Mouse (Mus musculus) forebrain, embryonic 12.5 days (tissue): ENCODE data around the gene Sec22b. TPM values are rescaled to one million over a fixed set of nuclear protein-coding genes. Genes with fewer than 3 reads are reported as not detected.

Source experiments
- ATAC-seq: fragments of 200-750 bp; cut with Nextera tagmentation; 2 replicates; pipeline ENCODE4 v1.8.0; 2017; ENCODE audit warnings: moderate TSS enrichment; ENCODE audit not compliant: low FRiP score
- H3K27ac ChIP-seq: fragments of 300-500 bp; sonication (generic); 2 replicates; pipeline ENCODE4 v1.5.1; 2016; ENCODE audit warnings: mild to moderate bottlenecking
- H3K27me3 ChIP-seq: fragments of 300-500 bp; sonication (generic); 2 replicates; pipeline ENCODE4 v1.6.1; 2016; ENCODE audit warnings: mild to moderate bottlenecking
- H3K36me3 ChIP-seq: fragments of 300-500 bp; sonication (generic); replicated peaks from 2 replicates; pipeline ENCODE4 v1.6.1; 2016; ENCODE audit warnings: mild to moderate bottlenecking
- H3K4me1 ChIP-seq: fragments of 300-500 bp; sonication (generic); 2 replicates; pipeline ENCODE4 v1.6.1; 2016
- H3K4me2 ChIP-seq: fragments of 300-500 bp; sonication (generic); 2 replicates; pipeline ENCODE4 v1.6.1; 2016; ENCODE audit warnings: mild to moderate bottlenecking, moderate library complexity
- H3K4me3 ChIP-seq: fragments of 300-500 bp; sonication (generic); replicated peaks from 2 replicates; pipeline ENCODE4 v1.5.1; 2016; ENCODE audit warnings: mild to moderate bottlenecking
- H3K9ac ChIP-seq: fragments of 300-500 bp; sonication (generic); 2 replicates; pipeline ENCODE4 v1.6.1; 2016; ENCODE audit warnings: mild to moderate bottlenecking
- H3K9me3 ChIP-seq: fragments of 300-500 bp; sonication (generic); 2 replicates; pipeline ENCODE4 v1.6.1; 2016
- WGBS: fragments of 180-500 bp; shearing (Covaris S2); methylation state at CpG from one replicate; pipeline ENCODE4 v1.1.7; 2016; 5-methylcytosine and 5-hydroxymethylcytosine counted together
- polyA plus RNA-seq: library from polyadenylated mRNA; unstranded; fragments of >200 nt; fragmentation: Nextera tagmentation; extraction: Ambion mirVana; gene quantifications from 2 replicates; pipeline ENCODE4 v1.2.1, GENCODE M21; 2016

The Sec22b gene
- polyA plus RNA-seq, 1 experiment from 2014 or later, result 107 TPM

- ATAC-seq, result peak; percentile 23; the same call in 1 of the 2 replicates
- H3K4me1 ChIP-seq, result peaks cover 9% of the 10 kb centered on the region; the same call in 1 of the 2 replicates
- no peaks in the 10 kb centered on the region for H3K36me3 ChIP-seq
- WGBS, result 69% methylated on average over 5 of the region's 5 CpGs
- H3K9me3 ChIP-seq, result 0 out of 2 replicates have a peak, but pooled peaks cover 3% of the 10 kb centered on the region
- H3K27ac ChIP-seq, result no peak overlapping the region
- H3K4me2 ChIP-seq, result no peak overlapping the region
- no peak overlapping the region for H3K9ac ChIP-seq
- H3K27me3 ChIP-seq, result no peaks in the 10 kb centered on the region
- no peak overlapping the region for H3K4me3 ChIP-seq
Observed at GRCm38 (mm10) chr3:97972200-97972599, 71.2 kb downstream of the Sec22b start.

DNA sequence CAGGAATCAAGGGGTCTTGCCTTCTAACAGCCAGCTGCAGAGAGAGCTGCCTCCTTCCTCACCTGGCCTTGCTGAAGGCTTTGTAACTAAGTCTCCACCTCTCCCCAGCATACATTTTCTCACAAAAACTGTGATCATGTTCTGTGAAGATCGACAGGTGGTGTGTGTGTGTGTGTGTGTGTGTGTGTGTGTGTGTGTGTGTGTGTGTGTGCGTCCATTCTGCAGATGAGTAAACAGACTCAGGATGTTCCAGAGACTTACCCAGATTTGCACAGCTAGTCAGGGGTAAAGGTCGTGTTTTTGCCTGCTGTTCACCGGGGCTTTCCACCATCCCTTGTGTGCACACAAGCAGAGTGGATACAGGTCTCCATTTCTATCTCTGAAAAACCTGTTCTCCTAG lies 71.7 kb downstream of the Sec22b start:
- Histone ChIP-seq H3K27ac (no peak overlapping the region), H3K4me3 (no peak overlapping the region), H3K4me2 (no peak overlapping the region), H3K27me3 (no peaks in the 10 kb centered on the region), H3K4me1 (peaks cover 10% of the 10 kb centered on the region; the same call in 1 of the 2 replicates), H3K9me3 (0 out of 2 replicates have a peak, but pooled peaks cover 3% of the 10 kb centered on the region), H3K36me3 (no peaks in the 10 kb centered on the region), H3K9ac (no peak overlapping the region)
- no peak for ATAC-seq
- 84% methylated on average over 4 of the region's 4 CpGs for WGBS

Other genes starting within 250 kb of the Sec22b start
- gene Prkab2, start 243.0 kb upstream of the Sec22b start, polyA plus RNA-seq, result 8.9 and 9.0 TPM in 2 replicates
- not detected in 2 replicates for gene Gm17651, start 226.5 kb upstream of the Sec22b start, polyA plus RNA-seq
- 35.7 and 39.3 TPM in 2 replicates for gene Pde4dip, start 12.5 kb upstream of the Sec22b start, polyA plus RNA-seq
- gene Notch2, start 112.3 kb downstream of the Sec22b start, polyA plus RNA-seq, result 27.6 and 29.0 TPM in 2 replicates